Mouse (Mus musculus) liver, embryonic 13.5 days (tissue): ENCODE data around the gene Tacc2. TPM values are rescaled to one million over a fixed set of nuclear protein-coding genes. Genes with fewer than 3 reads are reported as not detected.

Source experiments
- ATAC-seq: fragments of 200-750 bp; cut with Nextera tagmentation; 2 replicates; pipeline ENCODE4 v1.8.0; 2017; ENCODE audit warnings: low read depth, mild to moderate bottlenecking, moderate number of reproducible peaks, moderate library complexity
- DNase-seq: peaks from one replicate; pipeline ENCODE4 v3.0.0; 2022
- H3K27ac ChIP-seq: fragments of 300-500 bp; sonication (generic); 2 replicates; pipeline ENCODE4 v1.5.1; 2015; ENCODE audit warnings: moderate library complexity, mild to moderate bottlenecking, inconsistent platforms
- H3K27me3 ChIP-seq: fragments of 300-500 bp; sonication (generic); 2 replicates; pipeline ENCODE4 v1.6.1; 2015; ENCODE audit warnings: mild to moderate bottlenecking, inconsistent platforms
- H3K36me3 ChIP-seq: fragments of 300-500 bp; sonication (generic); 2 replicates; pipeline ENCODE4 v1.6.1; 2015; ENCODE audit warnings: mild to moderate bottlenecking, inconsistent platforms
- H3K4me1 ChIP-seq: fragments of 300-500 bp; sonication (generic); replicated peaks from 2 replicates; pipeline ENCODE4 v1.6.1; 2015; ENCODE audit warnings: inconsistent platforms
- H3K4me2 ChIP-seq: fragments of 300-500 bp; sonication (generic); 2 replicates; pipeline ENCODE4 v1.6.1; 2015; ENCODE audit warnings: inconsistent platforms, mild to moderate bottlenecking, moderate library complexity
- H3K4me3 ChIP-seq: fragments of 300-500 bp; sonication (generic); replicated peaks from 2 replicates; pipeline ENCODE4 v1.5.1; 2015; ENCODE audit warnings: mild to moderate bottlenecking, inconsistent platforms
- H3K9ac ChIP-seq: fragments of 300-500 bp; sonication (generic); 2 replicates; pipeline ENCODE4 v1.6.1; 2015; ENCODE audit warnings: mild to moderate bottlenecking, inconsistent platforms
- H3K9me3 ChIP-seq: fragments of 300-500 bp; sonication (generic); replicated peaks from 2 replicates; pipeline ENCODE4 v1.6.1; 2016; ENCODE audit warnings: inconsistent platforms
- WGBS: fragments of 180-500 bp; shearing (Covaris S2); methylation state at CpG from one replicate; pipeline ENCODE4 v1.1.7; 2015; ENCODE audit not compliant: insufficient replicate concordance; 5-methylcytosine and 5-hydroxymethylcytosine counted together
- polyA plus RNA-seq: library from polyadenylated mRNA; unstranded; fragments of >200 nt; fragmentation: Nextera tagmentation; extraction: Ambion mirVana; gene quantifications from 2 replicates; pipeline ENCODE4 v1.2.1, GENCODE M21; 2015

Tacc2 gene
- polyA plus RNA-seq, 1 experiment from 2014 or later = 2.3 TPM

DNA sequence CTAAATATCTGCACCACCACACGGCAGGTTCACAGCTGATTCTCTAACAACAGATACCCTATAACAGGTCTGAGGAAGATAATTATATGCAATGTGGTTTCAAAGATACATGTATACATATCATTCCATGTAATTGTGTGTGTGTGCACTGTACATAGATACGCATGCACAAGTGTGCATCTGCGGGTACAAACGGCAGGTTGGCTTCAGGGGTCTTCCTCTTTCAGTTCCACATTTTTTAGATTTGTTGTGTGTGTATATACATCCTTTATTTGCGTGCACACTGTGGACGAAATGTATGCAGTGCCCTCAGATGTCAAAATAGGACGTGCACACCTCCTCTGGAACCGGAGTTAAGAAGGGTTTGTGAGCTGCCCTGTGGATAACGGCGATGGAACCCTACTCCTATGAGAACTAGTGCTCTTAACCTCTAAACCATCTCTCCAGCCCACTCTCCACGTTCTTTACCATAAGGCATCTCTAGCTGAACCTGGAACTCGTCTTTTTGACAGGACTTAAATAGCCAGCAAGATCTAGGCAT, 29.5 kb upstream of the Tacc2 start:
- Histone ChIP-seq H3K27ac (peak overlapping the region; percentile 99; the same call in 1 of the 2 replicates), H3K9me3 (no peaks in the 10 kb centered on the region), H3K4me1 (peaks cover 27% of the 10 kb centered on the region), H3K4me3 (peak overlapping the region; percentile 93), H3K9ac (peak overlapping the region; percentile 95; the same call in 1 of the 2 replicates), H3K36me3 (peaks cover 26% of the 10 kb centered on the region), H3K4me2 (peak overlapping the region; percentile 80), H3K27me3 (peaks cover 4% of the 10 kb centered on the region; the same call in 1 of the 2 replicates)
- no peak for ATAC-seq
- DNase-seq = no peak
- 62% methylated on average over 12 of the region's 12 CpGs for WGBS

DNA sequence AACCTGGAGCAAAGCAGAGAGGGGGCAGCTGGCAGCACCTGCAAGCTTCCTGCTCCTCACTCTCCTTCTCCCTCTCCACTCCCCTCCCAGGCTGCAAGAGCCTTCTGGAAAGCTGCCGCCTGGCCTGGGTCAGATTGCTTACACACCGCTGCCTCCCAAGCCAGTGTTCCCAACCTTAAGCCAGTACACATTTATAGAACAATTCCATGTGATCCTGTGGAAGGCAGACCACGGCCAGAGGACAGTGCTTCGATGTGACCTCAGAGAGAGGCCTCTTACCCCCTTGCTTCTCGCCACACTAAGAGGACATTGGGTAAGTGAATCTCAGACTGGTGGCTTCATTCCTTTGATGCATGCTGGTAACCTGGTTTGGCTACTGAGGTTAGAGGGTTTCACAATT, 24.5 kb upstream of the Tacc2 start:
- Histone ChIP-seq H3K36me3 (no peaks in the 10 kb centered on the region), H3K27ac (no peak overlapping the region), H3K9ac (no peak overlapping the region), H3K9me3 (no peaks in the 10 kb centered on the region), H3K4me3 (no peak overlapping the region), H3K4me1 (peaks cover 2% of the 10 kb centered on the region), H3K27me3 (peaks cover 6% of the 10 kb centered on the region; the same call in 1 of the 2 replicates), H3K4me2 (no peak overlapping the region)
- ATAC-seq = no peak
- WGBS = 59% methylated on average over 5 of the region's 5 CpGs
- DNase-seq = no peak

DNA sequence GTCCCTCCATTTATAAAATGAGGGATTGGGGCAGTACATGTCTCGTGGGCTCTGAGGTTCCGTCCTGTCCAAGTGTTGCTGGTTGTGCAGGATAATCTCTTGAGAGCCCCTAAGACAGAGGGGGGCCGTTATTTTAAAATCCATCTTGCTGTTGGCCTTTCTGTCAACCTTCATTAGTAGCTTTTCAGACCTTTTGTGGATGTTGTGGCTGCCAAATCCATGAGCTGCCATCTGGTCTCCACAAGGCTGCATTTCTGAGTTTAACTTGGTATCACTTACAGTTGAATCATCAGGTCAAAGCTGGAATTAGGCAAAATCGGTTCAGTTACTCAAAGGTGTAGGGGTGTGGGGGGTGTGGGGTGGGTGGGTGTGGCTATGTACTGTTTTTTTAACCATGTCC, 23.9 kb upstream of the Tacc2 start:
- H3K9me3 ChIP-seq = no peaks in the 10 kb centered on the region
- H3K36me3 ChIP-seq = no peaks in the 10 kb centered on the region
- 62% methylated on average over 4 of the region's 4 CpGs for whole genome bisulfite sequencing
- no peak for DNase-seq
- H3K4me3 ChIP-seq = no peak overlapping the region
- H3K27me3 ChIP-seq = peaks cover 6% of the 10 kb centered on the region; the same call in 1 of the 2 replicates
- no peak overlapping the region for H3K4me2 ChIP-seq
- H3K4me1 ChIP-seq = no peaks in the 10 kb centered on the region
- no peak overlapping the region for H3K27ac ChIP-seq
- no peak for ATAC-seq
- H3K9ac ChIP-seq = no peak overlapping the region

DNA sequence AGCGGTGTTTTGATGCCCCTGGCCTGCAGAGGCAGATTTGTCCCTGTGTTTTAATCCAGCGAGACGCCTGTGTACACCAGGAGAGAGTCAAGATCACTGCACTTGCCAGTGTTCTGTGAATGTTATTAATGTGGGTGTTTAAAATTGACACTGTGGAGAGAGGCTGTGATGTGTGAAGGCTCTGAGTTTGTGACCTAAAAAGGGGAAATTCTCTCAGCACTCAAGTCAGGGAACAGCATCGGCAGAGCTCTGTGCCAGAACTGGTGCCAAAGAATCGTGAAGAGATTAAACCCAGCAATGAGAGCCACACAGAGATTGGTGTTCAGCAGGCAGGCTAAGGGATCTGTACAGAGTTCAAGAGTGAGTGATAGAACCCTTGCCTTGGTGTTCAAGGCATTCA, 21.6 kb upstream of the Tacc2 start:
- DNase-seq (no peak), ATAC-seq (no peak)
- H3K4me1 ChIP-seq = peaks cover 8% of the 10 kb centered on the region
- H3K4me3 ChIP-seq = no peak overlapping the region
- H3K27me3 ChIP-seq = peaks cover 6% of the 10 kb centered on the region; the same call in 1 of the 2 replicates
- H3K4me2 ChIP-seq = no peak overlapping the region
- no peaks in the 10 kb centered on the region for H3K9me3 ChIP-seq
- H3K36me3 ChIP-seq = no peaks in the 10 kb centered on the region
- 73% methylated on average over 5 of the region's 5 CpGs for WGBS
- no peak overlapping the region for H3K9ac ChIP-seq
- no peak overlapping the region for H3K27ac ChIP-seq

DNA sequence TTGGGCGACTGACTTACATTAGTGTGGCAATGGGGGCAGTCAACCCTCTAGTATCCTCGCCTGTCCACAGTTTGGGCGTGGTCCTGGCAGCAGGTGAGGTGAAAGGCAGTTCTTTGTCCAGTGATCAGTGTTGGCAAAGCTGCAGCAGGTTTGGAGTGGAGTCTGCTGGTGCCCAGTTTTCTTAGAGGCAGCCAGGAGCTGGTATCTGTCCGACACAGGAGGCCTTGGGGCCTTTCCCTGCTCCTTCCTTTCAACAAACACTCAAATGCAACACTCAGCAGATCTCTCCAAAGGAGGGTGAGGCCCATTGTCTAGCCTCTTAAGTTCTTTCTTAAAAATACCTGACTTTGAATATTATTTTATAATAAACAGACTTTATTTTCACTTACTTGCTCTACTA, 18.6 kb upstream of the Tacc2 start:
- no peak overlapping the region for H3K4me2 ChIP-seq
- no peaks in the 10 kb centered on the region for H3K9me3 ChIP-seq
- no peaks in the 10 kb centered on the region for H3K27me3 ChIP-seq
- H3K4me1 ChIP-seq = peaks cover 23% of the 10 kb centered on the region
- no peaks in the 10 kb centered on the region for H3K36me3 ChIP-seq
- no peak overlapping the region for H3K9ac ChIP-seq
- no peak overlapping the region for H3K27ac ChIP-seq
- ATAC-seq = no peak
- no peak for DNase-seq
- 53% methylated on average over 4 of the region's 4 CpGs for WGBS
- no peak overlapping the region for H3K4me3 ChIP-seq

DNA sequence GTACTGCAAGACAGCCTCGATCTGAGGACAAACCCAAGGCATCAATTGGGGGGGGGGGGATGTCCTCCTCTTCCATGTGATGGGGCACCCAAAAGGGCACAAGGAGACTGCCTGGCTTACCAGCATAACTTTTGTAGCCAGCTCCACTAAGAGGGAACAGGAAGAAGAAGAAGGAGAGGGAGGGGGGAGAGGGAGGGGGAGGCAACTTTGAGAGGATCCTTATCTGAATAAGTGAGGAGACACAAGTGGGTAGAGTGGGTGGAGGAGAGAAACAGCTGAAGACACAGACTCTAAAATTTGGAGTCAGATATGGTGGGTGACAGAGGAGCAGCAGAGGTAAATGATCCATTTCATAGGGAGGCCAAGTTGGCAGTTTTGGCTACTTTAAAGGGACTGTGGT, 16.3 kb upstream of the Tacc2 start:
- Histone ChIP-seq H3K36me3 (no peaks in the 10 kb centered on the region), H3K4me2 (no peak overlapping the region), H3K4me1 (peaks cover 33% of the 10 kb centered on the region), H3K4me3 (no peak overlapping the region), H3K9me3 (no peaks in the 10 kb centered on the region), H3K27ac (no peak overlapping the region), H3K27me3 (no peaks in the 10 kb centered on the region), H3K9ac (no peak overlapping the region)
- WGBS = 50% methylated on average over 1 of the region's 1 CpGs
- peak; percentile 71 for ATAC-seq
- DNase-seq = no peak

DNA sequence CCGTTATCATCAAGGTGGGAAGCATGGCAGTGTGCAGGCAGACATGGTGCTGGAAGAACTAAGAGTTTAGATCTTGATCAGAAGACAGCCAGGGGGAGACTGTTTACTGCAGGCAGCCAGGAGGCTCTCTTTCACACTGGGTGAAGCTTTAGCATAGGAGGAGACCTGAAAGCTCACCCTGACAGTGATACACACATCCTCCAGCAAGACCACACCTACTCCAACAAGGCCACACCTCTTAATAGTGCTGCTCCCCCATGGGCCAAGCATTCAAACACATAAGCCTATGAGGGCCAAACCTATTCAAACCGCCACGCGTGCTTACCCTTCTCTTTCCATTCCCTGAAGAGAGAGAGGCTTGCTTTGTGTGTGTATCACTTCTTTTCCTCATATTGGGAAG, 14.0 kb upstream of the Tacc2 start:
- Histone ChIP-seq H3K36me3 (no peaks in the 10 kb centered on the region), H3K4me3 (no peak overlapping the region), H3K27me3 (no peaks in the 10 kb centered on the region), H3K9ac (no peak overlapping the region), H3K27ac (no peak overlapping the region), H3K4me1 (peaks cover 33% of the 10 kb centered on the region), H3K4me2 (no peak overlapping the region), H3K9me3 (no peaks in the 10 kb centered on the region)
- 82% methylated on average over 4 of the region's 4 CpGs for WGBS
- DNase-seq (no peak), ATAC-seq (peak; percentile 61)

DNA sequence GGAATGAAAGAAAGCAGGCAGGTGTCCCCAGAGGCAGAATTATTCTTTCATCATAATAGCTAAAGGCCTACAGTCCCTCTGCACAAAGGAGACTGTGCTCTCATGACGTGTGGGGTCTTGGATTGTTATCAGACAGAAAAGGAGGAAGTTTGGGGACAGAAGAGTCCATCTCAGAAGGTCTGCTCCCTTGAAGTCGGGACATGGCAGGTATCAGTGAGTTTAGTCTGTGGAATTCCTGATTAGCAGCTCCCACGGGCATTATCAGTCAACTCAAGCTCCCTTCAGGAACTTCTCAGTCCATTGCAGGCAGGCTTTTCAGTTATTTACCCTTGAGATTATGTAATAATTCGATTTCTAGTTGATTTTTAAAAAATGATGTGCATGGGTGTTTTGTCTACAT, 13.4 kb upstream of the Tacc2 start:
- WGBS = 21% methylated on average over 4 of the region's 4 CpGs
- no peak overlapping the region for H3K4me2 ChIP-seq

DNA sequence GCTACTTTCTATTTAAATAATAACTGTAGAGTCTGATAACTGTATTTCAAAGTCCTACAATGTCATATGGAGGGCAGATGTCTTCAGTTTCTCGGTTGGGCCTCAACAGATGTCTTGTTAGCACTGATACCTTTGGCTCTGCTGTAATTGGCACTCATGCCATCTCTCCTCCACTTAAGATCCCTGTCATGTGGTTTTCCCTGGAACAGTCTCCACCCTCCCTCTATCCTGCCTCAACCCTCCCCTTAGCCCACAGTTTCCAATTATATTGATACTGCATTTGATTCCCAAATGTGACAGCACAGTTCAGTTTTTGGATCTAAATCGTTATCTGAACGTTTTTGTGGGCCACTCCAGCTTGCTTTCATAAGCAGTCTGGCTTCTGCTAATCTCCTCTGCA, 12.6 kb upstream of the Tacc2 start:
- H3K27me3 ChIP-seq = no peaks in the 10 kb centered on the region
- H3K9ac ChIP-seq = no peak overlapping the region
- no peak overlapping the region for H3K27ac ChIP-seq
- no peak overlapping the region for H3K4me2 ChIP-seq
- H3K4me1 ChIP-seq = peaks cover 37% of the 10 kb centered on the region
- H3K36me3 ChIP-seq = no peaks in the 10 kb centered on the region
- no peak for DNase-seq
- H3K4me3 ChIP-seq = no peak overlapping the region
- WGBS = 35% methylated on average over 3 of the region's 3 CpGs
- H3K9me3 ChIP-seq = no peaks in the 10 kb centered on the region
- ATAC-seq = no peak

More for the DNA sequence above, 13.4 kb upstream of the Tacc2 start:
- Histone ChIP-seq H3K9ac (no peak overlapping the region), H3K4me3 (no peak overlapping the region), H3K9me3 (no peaks in the 10 kb centered on the region), H3K36me3 (no peaks in the 10 kb centered on the region), H3K27me3 (no peaks in the 10 kb centered on the region), H3K4me1 (peaks cover 35% of the 10 kb centered on the region), H3K27ac (no peak overlapping the region)
- DNase-seq (no peak), ATAC-seq (no peak)

DNA sequence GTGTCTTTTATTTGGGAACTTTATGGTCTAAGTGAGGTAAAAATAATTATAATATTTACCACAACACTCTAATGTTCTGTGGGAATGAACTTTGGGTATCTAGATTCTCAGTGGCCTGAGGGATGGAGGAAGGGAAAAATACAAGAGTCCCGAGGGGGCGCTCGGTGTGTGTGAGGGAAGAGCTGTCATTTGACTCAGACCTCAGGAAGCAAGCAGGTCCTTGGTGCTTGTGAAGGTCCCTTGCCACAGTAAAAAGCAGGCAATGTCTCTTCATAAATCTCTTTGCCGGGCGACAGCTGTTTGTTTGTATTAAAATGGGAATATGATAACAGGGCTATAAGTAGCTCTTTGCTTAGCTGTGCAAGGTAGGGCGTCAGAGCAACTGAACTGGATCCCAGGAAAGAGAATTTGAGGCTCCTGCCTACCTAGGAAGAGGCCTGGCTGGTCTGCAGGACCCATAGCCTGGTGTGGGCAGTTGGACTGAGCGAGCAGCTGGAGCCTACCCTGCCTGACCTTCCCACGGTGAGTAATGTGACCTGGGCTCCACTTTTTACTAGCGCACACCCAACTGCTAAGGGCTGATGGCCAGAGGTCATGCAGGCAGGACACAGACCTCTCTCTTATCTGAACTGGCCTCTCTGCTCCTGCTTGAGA, 8.3 kb upstream of the Tacc2 start:
- H3K4me3 ChIP-seq = no peak overlapping the region
- peaks cover 10% of the 10 kb centered on the region for H3K4me1 ChIP-seq
- H3K27ac ChIP-seq = no peak overlapping the region
- WGBS = 60% methylated on average over 9 of the region's 9 CpGs
- no peak for DNase-seq
- no peak overlapping the region for H3K9ac ChIP-seq
- no peaks in the 10 kb centered on the region for H3K9me3 ChIP-seq
- H3K4me2 ChIP-seq = no peak overlapping the region
- ATAC-seq = peak; percentile 58
- H3K36me3 ChIP-seq = no peaks in the 10 kb centered on the region
- no peaks in the 10 kb centered on the region for H3K27me3 ChIP-seq

DNA sequence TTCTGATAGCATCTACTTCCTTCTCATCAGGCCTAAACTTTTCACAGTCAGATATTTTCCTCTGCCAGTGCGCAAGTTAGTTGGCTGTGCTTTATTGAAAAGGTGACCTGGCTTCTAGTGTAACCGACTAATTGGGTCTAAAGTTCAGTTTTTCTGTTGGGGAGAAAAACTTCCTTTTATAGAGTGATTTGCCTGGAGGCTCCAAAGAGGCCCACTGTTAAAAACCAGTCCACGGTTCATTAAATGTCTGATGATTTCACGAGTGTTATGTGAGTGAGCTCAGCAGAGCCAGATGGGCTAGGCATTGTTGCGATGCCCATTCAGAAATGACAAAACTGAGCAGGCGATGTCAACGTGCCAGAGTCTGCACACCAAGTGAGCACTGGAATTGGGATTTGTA, 6.8 kb upstream of the Tacc2 start:
- Histone ChIP-seq H3K36me3 (no peaks in the 10 kb centered on the region), H3K9ac (no peak overlapping the region), H3K9me3 (no peaks in the 10 kb centered on the region), H3K4me1 (0 out of 2 replicates have a peak, but pooled peaks cover 4% of the 10 kb centered on the region), H3K27me3 (no peaks in the 10 kb centered on the region), H3K4me3 (no peak overlapping the region), H3K27ac (no peak overlapping the region), H3K4me2 (no peak overlapping the region)
- no peak for DNase-seq
- ATAC-seq = no peak
- WGBS = 74% methylated on average over 7 of the region's 7 CpGs

DNA sequence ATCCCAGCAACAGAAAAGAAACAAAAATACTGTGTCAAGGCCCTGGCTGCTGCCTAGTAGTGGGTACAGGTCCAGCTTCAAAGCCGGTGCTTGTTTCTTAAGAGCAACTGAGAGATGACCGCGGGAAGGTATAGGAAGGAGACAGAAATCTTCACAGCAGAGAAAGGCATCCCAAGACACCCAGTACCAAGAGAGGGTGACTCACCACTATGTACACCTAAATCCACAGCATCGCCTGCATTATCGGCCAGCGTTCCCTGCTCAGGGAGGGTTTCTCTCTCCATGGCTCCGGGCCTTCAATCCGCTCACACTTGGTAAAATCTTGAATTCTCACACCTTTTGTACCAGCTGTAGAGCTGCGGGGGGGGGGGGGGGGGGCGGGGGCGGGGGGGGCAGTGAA, 4.4 kb upstream of the Tacc2 start, which contains the start of gene Nsmce4a:
Gene Nsmce4a, minus strand, starts transcription at position 298 of the 400 bp plus-strand sequence.
- ATAC-seq = no peak
- WGBS = 69% methylated on average over 10 of the region's 11 CpGs
- no peak within 1 kb of the TSS for H3K27ac ChIP-seq
- no peak within 1 kb of the TSS for H3K9ac ChIP-seq
- DNase-seq = no peak
- H3K27me3 ChIP-seq = no peaks in the 10 kb centered on the region
- peaks cover 12% of the 10 kb centered on the region; the same call in 1 of the 2 replicates for H3K4me1 ChIP-seq
- no peak within 1 kb of the TSS for H3K4me2 ChIP-seq
- H3K9me3 ChIP-seq = no peaks in the 10 kb centered on the region
- H3K4me3 ChIP-seq = no peak within 1 kb of the TSS
- no peaks in the 10 kb centered on the region for H3K36me3 ChIP-seq
